Mouse (Mus musculus): ENCODE measurements at regions not wholly inside any gene's neighbourhood (a gene's known extent, or its start where the extent isn't known, plus 50 kb on each side); places are given as distances from the start of the nearest gene placed in this dataset.

GRCm38 (mm10) chr12:51016081-51016480 lies 331.8 kb upstream of the G2e3 start:
- no peaks in the 10 kb centered on the region for H3K4me1 ChIP-seq (replicated peaks; ENCODE audit: control insufficient read depth in 2 of 2, insufficient read depth in 2 of 2, low read length in 1 of 2)
- no peaks in the 10 kb centered on the region for H3K9me3 ChIP-seq (ENCODE audit: control insufficient read depth, low read length)
- ATAC-seq (ENCODE audit: insufficient read depth) (no peak), DNase-seq (ENCODE audit: low read depth in 3 of 3, low spot score in 3 of 3) (no peak)
- 63% methylated on average over 6 of the region's 6 CpGs for WGBS (ENCODE audit: insufficient replicate concordance)
- H3K4me2 ChIP-seq (ENCODE audit: low read depth), result no peak overlapping the region
- TF ChIP-seq CTCF (IDR thresholded peaks at IDR 0.05; ENCODE audit: low read depth), result no peak
- no peak for TF ChIP-seq EP300 (IDR thresholded peaks at IDR 0.05; ENCODE audit: low read depth)
- H3K4me3 ChIP-seq (ENCODE audit: insufficient read depth in 1 of 2, low read depth in 2 of 2, low read length in 2 of 2), result no peak overlapping the region
- H3K9ac ChIP-seq (replicated peaks), result no peak overlapping the region
- no peaks in the 10 kb centered on the region for H3K27me3 ChIP-seq (ENCODE audit: control insufficient read depth, insufficient read depth, low read length)
- H3K27ac ChIP-seq, result no peak overlapping the region
- no peaks in the 10 kb centered on the region for H3K36me3 ChIP-seq (replicated peaks; ENCODE audit: control insufficient read depth, insufficient read depth, low read depth)

- no peak overlapping the region for H3K9ac ChIP-seq (replicated peaks)
- TF ChIP-seq EP300 (IDR thresholded peaks at IDR 0.05; ENCODE audit: low read depth) (no peak), CTCF (IDR thresholded peaks at IDR 0.05; ENCODE audit: low read depth) (no peak)
- H3K27ac ChIP-seq, result no peak overlapping the region
- no peaks in the 10 kb centered on the region for H3K27me3 ChIP-seq (ENCODE audit: control insufficient read depth, insufficient read depth, low read length)
- no peaks in the 10 kb centered on the region for H3K36me3 ChIP-seq (replicated peaks; ENCODE audit: control insufficient read depth, insufficient read depth, low read depth)
- no peak overlapping the region for H3K4me3 ChIP-seq (ENCODE audit: insufficient read depth in 1 of 2, low read depth in 2 of 2, low read length in 2 of 2)
- 73% methylated on average over 4 of the region's 4 CpGs for WGBS (ENCODE audit: insufficient replicate concordance)
- no peaks in the 10 kb centered on the region for H3K4me1 ChIP-seq (replicated peaks; ENCODE audit: control insufficient read depth in 2 of 2, insufficient read depth in 2 of 2, low read length in 1 of 2)
- H3K4me2 ChIP-seq (ENCODE audit: low read depth), result no peak overlapping the region
- ATAC-seq (ENCODE audit: insufficient read depth) (no peak), DNase-seq (ENCODE audit: low read depth in 3 of 3, low spot score in 3 of 3) (no peak)
- no peaks in the 10 kb centered on the region for H3K9me3 ChIP-seq (ENCODE audit: control insufficient read depth, low read length)
Measured at GRCm38 (mm10) chr12:51009644-51010043, 338.2 kb upstream of the G2e3 start.

- H3K27me3 ChIP-seq (ENCODE audit: control insufficient read depth, insufficient read depth, low read length), result no peaks in the 10 kb centered on the region
- H3K9ac ChIP-seq (replicated peaks), result no peak overlapping the region
- no peak for DNase-seq (ENCODE audit: low read depth in 3 of 3, low spot score in 3 of 3)
- H3K4me1 ChIP-seq (replicated peaks; ENCODE audit: control insufficient read depth in 2 of 2, insufficient read depth in 2 of 2, low read length in 1 of 2), result no peaks in the 10 kb centered on the region
- H3K4me3 ChIP-seq (ENCODE audit: insufficient read depth in 1 of 2, low read depth in 2 of 2, low read length in 2 of 2), result no peak overlapping the region
- no peak overlapping the region for H3K27ac ChIP-seq
- no peaks in the 10 kb centered on the region for H3K9me3 ChIP-seq (ENCODE audit: control insufficient read depth, low read length)
- no peak overlapping the region for H3K4me2 ChIP-seq (ENCODE audit: low read depth)
- 45% methylated on average over 12 of the region's 12 CpGs for whole genome bisulfite sequencing (ENCODE audit: insufficient replicate concordance)
- no peaks in the 10 kb centered on the region for H3K36me3 ChIP-seq (replicated peaks; ENCODE audit: control insufficient read depth, insufficient read depth, low read depth)
- ATAC-seq (ENCODE audit: insufficient read depth), result no peak
- TF ChIP-seq CTCF (IDR thresholded peaks at IDR 0.05; ENCODE audit: low read depth), result no peak
- no peak for TF ChIP-seq EP300 (IDR thresholded peaks at IDR 0.05; ENCODE audit: low read depth)
Measured at GRCm38 (mm10) chr12:51001722-51002592, 345.9 kb upstream of the G2e3 start.

- Histone ChIP-seq H3K27ac (no peak overlapping the region), H3K9me3 (ENCODE audit: control insufficient read depth, low read length) (no peaks in the 10 kb centered on the region), H3K27me3 (ENCODE audit: control insufficient read depth, insufficient read depth, low read length) (no peaks in the 10 kb centered on the region), H3K36me3 (replicated peaks; ENCODE audit: control insufficient read depth, insufficient read depth, low read depth) (no peaks in the 10 kb centered on the region), H3K4me2 (ENCODE audit: low read depth) (no peak overlapping the region), H3K9ac (replicated peaks) (no peak overlapping the region), H3K4me3 (ENCODE audit: insufficient read depth in 1 of 2, low read depth in 2 of 2, low read length in 2 of 2) (no peak overlapping the region), H3K4me1 (replicated peaks; ENCODE audit: control insufficient read depth in 2 of 2, insufficient read depth in 2 of 2, low read length in 1 of 2) (no peaks in the 10 kb centered on the region)
- ATAC-seq (ENCODE audit: insufficient read depth) (no peak), DNase-seq (ENCODE audit: low read depth in 3 of 3, low spot score in 3 of 3) (no peak)
- TF ChIP-seq EP300 (IDR thresholded peaks at IDR 0.05; ENCODE audit: low read depth), result no peak
- TF ChIP-seq CTCF (IDR thresholded peaks at IDR 0.05; ENCODE audit: low read depth), result no peak
- WGBS (ENCODE audit: insufficient replicate concordance), result 41% methylated on average over 4 of the region's 4 CpGs
Measured at GRCm38 (mm10) chr12:51001096-51001495, 346.8 kb upstream of the G2e3 start.

GRCm38 (mm10) chr12:51000281-51001075 lies 347.4 kb upstream of the G2e3 start:
- Histone ChIP-seq H3K9ac (replicated peaks) (no peak overlapping the region), H3K4me2 (ENCODE audit: low read depth) (no peak overlapping the region), H3K4me3 (ENCODE audit: insufficient read depth in 1 of 2, low read depth in 2 of 2, low read length in 2 of 2) (no peak overlapping the region), H3K27me3 (ENCODE audit: control insufficient read depth, insufficient read depth, low read length) (no peaks in the 10 kb centered on the region), H3K36me3 (replicated peaks; ENCODE audit: control insufficient read depth, insufficient read depth, low read depth) (no peaks in the 10 kb centered on the region), H3K9me3 (ENCODE audit: control insufficient read depth, low read length) (no peaks in the 10 kb centered on the region), H3K27ac (no peak overlapping the region), H3K4me1 (replicated peaks; ENCODE audit: control insufficient read depth in 2 of 2, insufficient read depth in 2 of 2, low read length in 1 of 2) (no peaks in the 10 kb centered on the region)
- 66% methylated on average over 18 of the region's 18 CpGs for WGBS (ENCODE audit: insufficient replicate concordance)
- TF ChIP-seq CTCF (IDR thresholded peaks at IDR 0.05; ENCODE audit: low read depth) (no peak), EP300 (IDR thresholded peaks at IDR 0.05; ENCODE audit: low read depth) (no peak)
- DNase-seq (ENCODE audit: low read depth in 3 of 3, low spot score in 3 of 3) (no peak), ATAC-seq (ENCODE audit: insufficient read depth) (no peak)

Data from liver, embryonic 14.5 days (tissue).